Mouse (Mus musculus): ENCODE measurements at regions not wholly inside any gene's neighbourhood (a gene's known extent, or its start where the extent isn't known, plus 50 kb on each side); places are given as distances from the start of the nearest gene placed in this dataset.

GRCm38 (mm10) chr11:28649446-28649845 is 65.3 kb upstream of the Ccdc85a start:
- no peak for DNase-seq (ENCODE audit: low read depth)
- TF ChIP-seq CTCF (IDR thresholded peaks at IDR 0.05; ENCODE audit: borderline replicate concordance, extremely low read depth, insufficient read depth, insufficient read length) (no peak), POLR2A (IDR thresholded peaks at IDR 0.05; ENCODE audit: borderline replicate concordance, extremely low read depth, insufficient read depth, insufficient read length, poor library complexity, severe bottlenecking) (no peak)

- DNase-seq (ENCODE audit: low read depth): no peak
- TF ChIP-seq CTCF (IDR thresholded peaks at IDR 0.05; ENCODE audit: borderline replicate concordance, extremely low read depth, insufficient read depth, insufficient read length) (no peak), POLR2A (IDR thresholded peaks at IDR 0.05; ENCODE audit: borderline replicate concordance, extremely low read depth, insufficient read depth, insufficient read length, poor library complexity, severe bottlenecking) (no peak)
Measured at GRCm38 (mm10) chr11:28648916-28649315, 64.8 kb upstream of the Ccdc85a start.

- no peak for TF ChIP-seq CTCF (IDR thresholded peaks at IDR 0.05; ENCODE audit: borderline replicate concordance, extremely low read depth, insufficient read depth, insufficient read length)
Measured at GRCm38 (mm10) chr11:28639081-28639480, 55.0 kb upstream of the Ccdc85a start.

GRCm38 (mm10) chr11:28636752-28637151 is 52.6 kb upstream of the Ccdc85a start:
- TF ChIP-seq POLR2A (IDR thresholded peaks at IDR 0.05; ENCODE audit: borderline replicate concordance, extremely low read depth, insufficient read depth, insufficient read length, poor library complexity, severe bottlenecking): no peak
- TF ChIP-seq CTCF (IDR thresholded peaks at IDR 0.05; ENCODE audit: borderline replicate concordance, extremely low read depth, insufficient read depth, insufficient read length): no peak
- no peak for DNase-seq (ENCODE audit: low read depth)

More at GRCm38 (mm10) chr11:28639081-28639480, 55.0 kb upstream of the Ccdc85a start:
- no peak for DNase-seq (ENCODE audit: low read depth)

Data from brain, embryonic 14.5 days (tissue).